Mouse (Mus musculus) thymus, postnatal 4 days (tissue): Measurements from ENCODE around the gene Arhgap10.

Experiments used
- DNase-seq: peaks from one replicate; pipeline ENCODE4 v3.0.0; 2021

Gene Arhgap10

GRCm38 (mm10) chr8:77437807-77438493 lies 79.8 kb downstream of the Arhgap10 start:
- DNase-seq: no peak

GRCm38 (mm10) chr8:77436013-77436990 lies 81.5 kb downstream of the Arhgap10 start:
- DNase-seq: no peak

- no peak for DNase-seq
These were observed 84.5 kb downstream of the Arhgap10 start for GRCm38 (mm10) chr8:77433221-77433620.

DNA sequence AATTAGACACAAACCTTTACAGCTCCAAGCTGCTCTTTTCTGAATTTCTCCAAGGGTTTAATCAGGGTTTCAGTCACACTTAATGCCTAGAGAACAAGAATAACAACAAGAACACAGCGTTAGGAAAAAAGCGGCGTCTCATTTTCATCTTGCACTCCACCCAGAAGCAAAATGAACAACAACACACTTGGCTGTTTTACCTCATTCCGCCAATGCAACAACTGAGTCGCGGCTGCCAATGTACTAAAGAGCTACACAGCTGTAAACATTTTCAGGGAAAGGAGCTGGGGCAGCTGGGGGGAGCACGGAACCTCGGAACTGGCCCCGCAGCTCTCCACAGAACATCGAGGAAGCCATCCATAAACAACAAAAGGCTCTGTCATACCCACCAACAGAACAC lies 85.0 kb downstream of the Arhgap10 start:
- no peak for DNase-seq

DNA sequence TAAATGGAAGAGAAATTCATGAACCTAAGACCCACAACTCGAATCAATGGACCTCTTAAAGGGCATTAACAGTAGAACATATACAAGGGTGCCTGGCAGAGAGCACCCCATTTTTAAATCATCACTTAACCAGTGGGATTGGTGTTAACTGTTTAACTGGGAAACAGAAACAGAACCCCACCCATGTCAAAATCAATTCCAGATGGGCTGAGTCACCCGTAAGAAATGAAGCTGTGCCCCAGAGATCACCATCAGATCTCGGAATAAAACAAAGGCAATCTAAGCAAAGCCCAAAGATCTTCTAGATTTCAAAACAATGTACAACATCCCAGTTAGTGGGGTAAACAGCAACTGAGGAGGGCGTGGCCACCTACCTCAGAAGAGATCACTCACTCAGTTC lies 89.3 kb downstream of the Arhgap10 start:
- no peak for DNase-seq

DNA sequence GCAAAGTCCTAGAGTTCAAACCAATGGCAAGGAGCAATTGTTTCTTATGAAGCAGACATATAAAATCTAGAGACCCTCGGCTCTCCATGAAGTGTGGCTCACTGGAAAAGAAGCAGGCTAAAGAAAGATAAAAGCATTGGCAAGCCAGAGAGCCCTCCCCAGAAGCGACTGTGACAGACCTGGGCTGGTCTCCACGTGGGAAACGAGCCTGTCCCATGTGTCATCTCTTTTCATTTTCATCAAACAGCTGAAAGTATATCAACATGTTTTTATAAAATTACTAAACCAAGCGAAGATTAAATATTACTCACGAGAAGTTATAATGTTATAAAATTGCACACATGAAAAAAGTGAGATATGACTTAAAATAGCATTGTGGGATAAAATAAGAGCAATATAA lies 89.7 kb downstream of the Arhgap10 start:
- no peak for DNase-seq

DNA sequence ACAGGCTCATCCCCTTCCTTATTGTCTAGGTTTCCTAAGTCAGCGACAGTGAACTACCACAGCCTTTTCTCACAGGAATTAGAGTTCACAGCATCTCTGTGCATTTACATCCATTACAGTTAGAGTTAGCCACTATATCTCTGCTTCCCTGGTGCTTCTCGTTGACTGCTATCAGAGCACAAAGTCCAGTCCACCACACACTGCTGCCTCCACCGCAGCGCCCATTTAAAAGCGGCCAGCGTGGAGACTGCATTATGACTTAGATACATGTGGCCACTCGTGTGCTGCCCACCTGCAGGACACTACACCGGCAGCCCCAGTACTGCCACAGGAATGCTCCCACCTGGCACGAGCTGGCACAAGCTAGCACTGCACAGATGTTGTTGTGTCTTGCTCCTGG lies 90.3 kb downstream of the Arhgap10 start:
- DNase-seq: no peak

DNA sequence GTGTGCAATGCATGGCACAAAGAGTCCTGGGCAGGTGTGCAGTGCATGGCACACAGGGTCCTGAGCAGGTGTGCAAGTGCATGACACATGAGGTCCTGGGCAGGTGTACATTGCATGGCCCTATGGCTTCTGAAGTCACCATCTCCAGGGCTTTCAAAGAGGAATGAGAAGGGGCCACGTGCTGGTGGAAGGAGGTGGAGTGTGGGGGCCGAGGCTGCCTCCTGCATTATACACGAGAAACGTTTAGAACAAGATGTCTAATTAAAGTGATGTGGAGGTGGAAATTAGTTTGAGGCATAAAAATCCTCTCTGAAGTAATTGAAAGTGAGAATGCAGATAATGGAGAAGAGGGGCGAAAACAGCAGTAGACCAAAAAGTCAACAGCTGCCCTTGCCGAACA lies 93.9 kb downstream of the Arhgap10 start:
- DNase-seq: peak; percentile 39

GRCm38 (mm10) chr8:77422632-77423252 lies 95.0 kb downstream of the Arhgap10 start:
- DNase-seq: peak; percentile 55

- no peak for DNase-seq
These were observed 96.2 kb downstream of the Arhgap10 start for GRCm38 (mm10) chr8:77421596-77421995.

- DNase-seq: peak; percentile 77
These were observed 98.0 kb downstream of the Arhgap10 start for GRCm38 (mm10) chr8:77419731-77420130.

GRCm38 (mm10) chr8:77416738-77417137 lies 101.0 kb downstream of the Arhgap10 start:
- DNase-seq: no peak

GRCm38 (mm10) chr8:77416034-77416433 lies 101.7 kb downstream of the Arhgap10 start:
- no peak for DNase-seq

- no peak for DNase-seq
These were observed 106.5 kb downstream of the Arhgap10 start for GRCm38 (mm10) chr8:77411262-77411661.

GRCm38 (mm10) chr8:77410394-77410793 lies 107.4 kb downstream of the Arhgap10 start:
- DNase-seq: no peak

DNA sequence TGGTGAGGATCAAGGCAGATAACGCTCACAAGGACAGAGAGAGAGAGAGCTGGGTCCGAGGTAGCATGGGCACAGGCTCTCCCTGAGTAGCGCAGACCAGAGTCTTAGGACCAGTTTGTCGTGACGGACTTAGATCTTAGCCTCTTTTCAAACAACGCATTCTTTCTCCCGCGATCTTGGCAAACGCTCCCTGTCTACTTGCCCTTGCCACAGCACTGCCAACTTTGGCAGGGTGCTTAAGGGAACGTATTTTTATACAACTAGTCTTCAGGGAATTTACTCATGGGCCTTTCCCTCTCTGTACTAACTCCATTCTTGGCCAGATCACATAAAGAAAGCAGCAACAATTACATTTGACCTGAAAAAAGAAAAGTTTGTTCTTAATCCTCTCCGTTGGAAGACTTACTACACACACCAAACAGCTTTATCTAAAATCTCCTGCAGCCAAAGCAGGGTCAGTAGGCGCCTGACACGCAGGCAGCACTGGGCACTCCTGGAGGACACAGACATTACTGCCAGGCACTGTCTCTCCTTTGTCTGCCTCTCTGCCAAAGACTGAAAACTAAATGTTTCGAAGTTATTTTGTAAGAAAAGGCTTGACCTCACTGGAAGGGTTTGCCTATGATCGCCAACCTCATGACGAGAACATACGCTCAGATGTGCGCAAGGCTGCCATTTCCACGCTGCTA lies 109.1 kb downstream of the Arhgap10 start:
- no peak for DNase-seq

- no peak for DNase-seq
These were observed 110.9 kb downstream of the Arhgap10 start for GRCm38 (mm10) chr8:77406846-77407245.

DNA sequence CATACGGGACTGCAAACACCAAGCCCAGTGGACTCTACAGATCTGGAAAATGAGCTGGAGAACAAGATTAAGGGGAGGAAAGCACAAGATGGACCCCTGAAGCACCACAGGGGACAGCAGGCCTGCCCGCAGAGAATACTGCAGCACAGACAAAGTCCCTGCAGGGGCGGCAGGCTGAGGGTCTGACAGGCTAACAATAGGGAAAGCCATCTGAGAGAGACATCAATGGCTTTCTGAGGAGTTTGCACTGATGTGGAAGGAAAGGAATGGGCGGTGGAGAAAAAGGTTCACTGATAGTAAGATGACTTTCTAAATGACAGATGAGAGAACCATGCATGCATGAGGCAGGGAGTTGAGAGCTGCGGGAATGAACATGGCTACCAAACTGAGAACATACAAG lies 111.3 kb downstream of the Arhgap10 start:
- no peak for DNase-seq

DNA sequence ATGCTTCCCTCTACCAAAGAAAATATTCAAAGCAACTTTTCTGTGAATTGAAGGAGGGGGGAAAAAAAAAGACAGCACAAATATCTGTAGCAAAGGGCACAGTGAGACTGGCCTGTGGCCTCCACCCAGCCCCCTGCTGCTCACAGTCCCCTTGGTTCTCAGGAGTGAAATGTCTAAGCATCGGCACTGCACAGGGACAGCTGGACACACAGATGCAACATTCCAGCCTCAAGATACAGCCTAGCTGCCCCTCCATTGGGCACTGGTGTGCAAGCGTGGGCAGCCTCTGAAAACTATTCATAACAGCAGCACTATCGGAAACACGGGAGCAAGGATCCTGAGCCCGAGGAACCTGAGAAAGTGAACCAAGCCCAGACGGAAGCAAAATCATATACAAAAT lies 113.7 kb downstream of the Arhgap10 start:
- no peak for DNase-seq

DNA sequence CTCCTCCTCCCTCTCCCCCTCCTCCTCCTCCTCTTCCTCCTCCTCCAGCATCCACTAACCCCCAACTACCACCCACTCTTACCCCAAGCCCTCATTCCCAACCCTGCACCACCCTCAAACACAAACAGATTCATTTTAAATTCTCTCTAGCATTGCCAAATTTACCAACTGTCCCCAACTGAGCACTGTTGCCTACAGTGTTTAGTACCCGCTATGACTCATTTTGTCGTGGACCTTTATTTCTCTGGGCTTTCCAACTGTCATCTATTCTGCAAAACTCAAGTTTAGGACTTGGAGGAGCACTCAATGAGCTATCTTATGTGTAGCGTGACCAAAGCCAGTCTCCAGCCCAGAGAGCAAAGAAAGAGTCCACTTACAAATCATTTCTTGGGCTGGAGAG lies 115.8 kb downstream of the Arhgap10 start:
- DNase-seq: no peak

DNA sequence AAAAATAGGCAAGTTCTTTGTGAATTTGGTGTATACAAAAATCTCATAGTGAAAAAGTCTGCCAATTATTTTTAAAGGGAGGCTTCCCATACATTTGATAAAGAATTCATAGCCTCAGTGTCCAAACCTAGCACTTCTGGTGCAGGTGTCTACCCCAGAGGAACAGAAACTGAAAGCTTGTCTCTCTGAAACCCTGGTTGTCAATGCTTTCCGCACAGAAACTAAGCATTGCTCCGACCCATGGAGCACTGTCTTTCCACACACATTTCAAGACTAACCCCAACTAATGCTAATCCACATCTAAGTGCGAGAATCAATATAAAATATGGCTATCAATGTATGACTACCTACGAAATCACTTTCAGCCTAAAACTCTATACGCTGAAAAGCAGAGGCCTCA lies 116.6 kb downstream of the Arhgap10 start:
- no peak for DNase-seq

GRCm38 (mm10) chr8:77384080-77384479 lies 133.7 kb downstream of the Arhgap10 start:
- no peak for DNase-seq

DNA sequence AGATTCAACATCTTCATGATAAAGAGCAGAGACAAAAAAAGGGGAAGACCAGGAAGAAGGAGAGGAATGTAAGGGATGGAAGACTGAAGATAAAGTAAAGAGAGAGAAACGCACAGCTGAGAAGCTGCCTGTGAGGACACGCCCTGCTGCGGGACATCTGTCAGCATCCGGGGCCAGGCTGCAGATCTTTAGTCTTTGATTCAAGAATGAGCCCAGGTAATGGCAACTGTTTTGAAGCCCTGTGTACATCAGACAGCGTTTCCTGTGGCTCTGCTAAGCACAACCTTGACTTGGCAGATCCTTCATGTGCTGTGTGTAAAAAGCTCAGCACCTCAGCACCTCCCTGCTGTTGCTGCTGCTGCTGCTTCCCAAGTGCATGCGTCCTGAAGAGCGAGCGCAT lies 134.1 kb downstream of the Arhgap10 start:
- peak; percentile 59 for DNase-seq
